Mouse (Mus musculus) lung, embryonic 14.5 days (tissue): Measurements from ENCODE around the gene Zeb2. TPM values are rescaled to one million over a fixed set of nuclear protein-coding genes. Genes with fewer than 3 reads are reported as not detected.
A peak's percentile ranks its signal among the peaks of the same experiment; 100 is the strongest.

ENCODE experiments used
- ATAC-seq: fragments of 200-750 bp; cut with Nextera tagmentation; 2 replicates; pipeline ENCODE4 v1.8.0; 2017; ENCODE audit warnings: mild to moderate bottlenecking, moderate TSS enrichment, moderate library complexity; ENCODE audit not compliant: insufficient read depth
- DNase-seq: peaks from one replicate; pipeline ENCODE4 v3.0.0-alpha.2; 2015
- H3K27ac ChIP-seq: fragments of 300-500 bp; sonication (generic); 2 replicates; pipeline ENCODE4 v1.5.1; 2014; ENCODE audit warnings: low read depth, mild to moderate bottlenecking, moderate library complexity
- H3K27me3 ChIP-seq: fragments of 300-500 bp; sonication (generic); 2 replicates; pipeline ENCODE4 v1.6.1; 2014; ENCODE audit warnings: low read length, control low read depth; ENCODE audit not compliant: insufficient read depth
- H3K36me3 ChIP-seq: fragments of 300-500 bp; sonication (generic); 2 replicates; pipeline ENCODE4 v1.6.1; 2014; ENCODE audit warnings: control low read depth; ENCODE audit not compliant: insufficient read depth
- H3K4me1 ChIP-seq: fragments of 300-500 bp; sonication (generic); 2 replicates; pipeline ENCODE4 v1.6.1; 2014; ENCODE audit warnings: antibody characterized with exemption, control low read depth; ENCODE audit not compliant: insufficient read depth
- H3K4me2 ChIP-seq: fragments of 300-500 bp; sonication (generic); 2 replicates; pipeline ENCODE4 v1.6.1; 2014; ENCODE audit warnings: mild to moderate bottlenecking
- H3K4me3 ChIP-seq: fragments of 300-500 bp; sonication (generic); 2 replicates; pipeline ENCODE4 v1.5.1; 2014; ENCODE audit warnings: low read depth, low read length
- H3K9ac ChIP-seq: fragments of 300-500 bp; sonication (generic); 2 replicates; pipeline ENCODE4 v1.6.1; 2014
- H3K9me3 ChIP-seq: fragments of 300-500 bp; sonication (generic); 2 replicates; pipeline ENCODE4 v1.6.1; 2016; ENCODE audit warnings: low read depth, low read length, control low read depth
- CTCF ChIP-seq: IDR thresholded peaks from 2 replicates; pipeline ENCODE4 v1.5.1; 2016; ENCODE audit warnings: antibody characterized with exemption, low read depth
- WGBS: fragments of 180-500 bp; shearing (Covaris S2); extraction: QIAGEN DNeasy Blood & Tissue Kit; methylation state at CpG from one replicate; pipeline ENCODE4 v1.1.7; 2014; 5-methylcytosine and 5-hydroxymethylcytosine counted together
- microRNA-seq: library from miRNA; unstranded; fragments of <30 nt; microRNA quantifications from one replicate; pipeline ENCODE4, GENCODE M21; 2016; ENCODE audit warnings: borderline number of aligned reads
- polyA plus RNA-seq: library from polyadenylated mRNA; unstranded; fragments of >200 nt; fragmentation: Nextera tagmentation; extraction: Ambion mirVana; gene quantifications from 2 replicates; pipeline ENCODE4 v1.2.1, GENCODE M21; 2014

The Zeb2 gene
- polyA plus RNA-seq, 1 experiment from 2014 or later = 90.4 TPM

- Histone ChIP-seq H3K9me3 (no peaks in the 10 kb centered on the region), H3K27me3 (no peaks in the 10 kb centered on the region), H3K27ac (no peak overlapping the region), H3K9ac (no peak overlapping the region), H3K4me3 (no peak overlapping the region), H3K36me3 (no peaks in the 10 kb centered on the region), H3K4me1 (peaks cover 8% of the 10 kb centered on the region; the same call in 1 of the 2 replicates), H3K4me2 (no peak overlapping the region)
- no peak for TF ChIP-seq CTCF
- DNase-seq (no peak), ATAC-seq (no peak)
- 71% methylated on average over 1 of the region's 1 CpGs for WGBS
Observed at GRCm38 (mm10) chr2:44954180-44954579, 163.0 kb downstream of the Zeb2 start.

- Histone ChIP-seq H3K36me3 (no peaks in the 10 kb centered on the region), H3K27ac (0 out of 2 replicates have a peak overlapping the region, but pooled peaks have one; percentile 16), H3K4me2 (no peak overlapping the region), H3K4me3 (no peak overlapping the region), H3K27me3 (no peaks in the 10 kb centered on the region), H3K4me1 (peaks cover 8% of the 10 kb centered on the region; the same call in 1 of the 2 replicates), H3K9me3 (no peaks in the 10 kb centered on the region), H3K9ac (no peak overlapping the region)
- TF ChIP-seq CTCF = no peak
- DNase-seq = peak; percentile 48
- 42% methylated on average over 6 of the region's 6 CpGs for WGBS
- peak; percentile 66; the same call in 1 of the 2 replicates for ATAC-seq
Observed at GRCm38 (mm10) chr2:44952830-44953422, 164.3 kb downstream of the Zeb2 start.

DNA sequence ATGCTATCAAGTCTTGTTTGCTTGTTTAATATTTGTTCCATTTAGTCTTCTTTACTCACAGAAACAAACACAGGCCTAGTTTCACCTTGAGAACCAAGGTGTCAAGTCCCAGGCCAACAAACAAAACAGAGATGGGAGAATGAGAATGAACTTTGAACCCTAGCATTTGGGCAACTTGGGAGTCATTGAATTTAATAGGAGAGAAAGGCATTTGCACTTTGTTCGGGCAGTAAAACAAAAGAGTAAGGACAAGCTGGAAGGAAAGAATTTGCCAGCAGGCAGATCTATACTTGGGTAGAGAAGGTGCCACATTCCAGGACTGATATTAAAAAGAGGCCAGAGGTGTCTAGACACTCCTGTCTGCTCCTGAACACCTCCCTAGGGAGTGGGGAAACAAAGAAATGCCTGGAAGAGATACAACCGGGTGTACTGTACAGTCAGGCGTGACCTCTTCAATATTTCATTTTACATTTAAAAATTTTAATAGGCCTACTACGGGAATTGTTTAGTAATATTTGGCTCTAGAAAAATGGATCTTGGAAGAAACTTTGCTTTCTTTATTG, 165.5 kb downstream of the Zeb2 start:
- Histone ChIP-seq H3K9ac (no peak overlapping the region), H3K4me3 (no peak overlapping the region), H3K4me2 (no peak overlapping the region), H3K4me1 (peaks cover 8% of the 10 kb centered on the region; the same call in 1 of the 2 replicates), H3K36me3 (no peaks in the 10 kb centered on the region), H3K27me3 (no peaks in the 10 kb centered on the region), H3K27ac (no peak overlapping the region), H3K9me3 (no peaks in the 10 kb centered on the region)
- ATAC-seq = no peak
- no peak for DNase-seq
- no peak for TF ChIP-seq CTCF
- 61% methylated on average over 4 of the region's 4 CpGs for WGBS

GRCm38 (mm10) chr2:44944689-44945088, 172.5 kb downstream of the Zeb2 start:
- Histone ChIP-seq H3K27me3 (no peaks in the 10 kb centered on the region), H3K9me3 (no peaks in the 10 kb centered on the region), H3K4me3 (no peak overlapping the region), H3K36me3 (no peaks in the 10 kb centered on the region), H3K9ac (no peak overlapping the region), H3K4me1 (no peaks in the 10 kb centered on the region), H3K4me2 (no peak overlapping the region), H3K27ac (no peak overlapping the region)
- ATAC-seq (no peak), DNase-seq (no peak)
- TF ChIP-seq CTCF = no peak
- WGBS = 87% methylated on average over 2 of the region's 2 CpGs

Small RNA genes lying within 50 kb of the gene (microRNA-seq; reads per million reads assigned to microRNA genes)
- 1.2 reads per million for gene Mir5129

Other genes with a start within 250 kb of the Zeb2 start
- 14.2 and 15.2 TPM in 2 replicates for gene Gtdc1, start 189.7 kb downstream of the Zeb2 start, polyA plus RNA-seq